Mouse (Mus musculus) olfactory bulb, adult 2 months (tissue): ENCODE data around the gene Cyp4a32. TPM values are rescaled to one million over a fixed set of nuclear protein-coding genes. Genes with fewer than 3 reads are reported as not detected.
"Not testable (repeated sequence)": the region's sequence is repeated elsewhere in the genome, so short reads cannot be mapped to it uniquely, and the experiment has no call there.

Experiments used
- H3K27ac ChIP-seq: fragments of 200-500 bp; 2 replicates; pipeline ENCODE4 v1.5.1; 2012; ENCODE audit warnings: low read depth, low read length; ENCODE audit not compliant: insufficient read depth
- H3K4me1 ChIP-seq: fragments of 200-500 bp; 2 replicates; pipeline ENCODE4 v1.6.1; 2012; ENCODE audit warnings: low read length; ENCODE audit not compliant: control insufficient read depth, insufficient read depth
- H3K4me3 ChIP-seq: fragments of 200-500 bp; 2 replicates; pipeline ENCODE4 v1.5.1; 2012; ENCODE audit warnings: mild to moderate bottlenecking, low read depth, low read length, moderate library complexity; ENCODE audit not compliant: insufficient read depth
- CTCF ChIP-seq: fragments of 200-500 bp; IDR thresholded peaks from 2 replicates; pipeline ENCODE4 v1.5.1; 2012; ENCODE audit warnings: low read depth, mild to moderate bottlenecking, low read length, moderate library complexity; ENCODE audit not compliant: insufficient read depth
- POLR2A ChIP-seq: fragments of 200-500 bp; IDR thresholded peaks from 2 replicates; pipeline ENCODE4 v1.6.1; 2012; ENCODE audit warnings: mild to moderate bottlenecking, low read depth, low read length, moderate library complexity; ENCODE audit not compliant: insufficient read depth
- WGBS: fragments of 180-500 bp; shearing (Covaris S2); methylation state at CpG from one replicate; pipeline ENCODE4 v1.1.7; 2018; 5-methylcytosine and 5-hydroxymethylcytosine counted together
- polyA plus RNA-seq: library from polyadenylated mRNA; stranded (reverse); fragments of >200 nt; gene quantifications from 2 replicates; pipeline ENCODE4 v1.2.4, GENCODE M21; 2012; ENCODE audit warnings: low replicate concordance; ENCODE audit not compliant: missing spikeins, insufficient read depth, insufficient read length

The Cyp4a32 gene
- polyA plus RNA-seq, 1 experiment = not detected

- no peak overlapping the region for H3K27ac ChIP-seq
- H3K4me1 ChIP-seq = no peaks in the 10 kb centered on the region
- TF ChIP-seq CTCF = no peak
- no peak for TF ChIP-seq POLR2A
- H3K4me3 ChIP-seq = no peak overlapping the region
Observed at GRCm38 (mm10) chr4:115583036-115583435, 17.7 kb upstream of the Cyp4a32 start.

DNA sequence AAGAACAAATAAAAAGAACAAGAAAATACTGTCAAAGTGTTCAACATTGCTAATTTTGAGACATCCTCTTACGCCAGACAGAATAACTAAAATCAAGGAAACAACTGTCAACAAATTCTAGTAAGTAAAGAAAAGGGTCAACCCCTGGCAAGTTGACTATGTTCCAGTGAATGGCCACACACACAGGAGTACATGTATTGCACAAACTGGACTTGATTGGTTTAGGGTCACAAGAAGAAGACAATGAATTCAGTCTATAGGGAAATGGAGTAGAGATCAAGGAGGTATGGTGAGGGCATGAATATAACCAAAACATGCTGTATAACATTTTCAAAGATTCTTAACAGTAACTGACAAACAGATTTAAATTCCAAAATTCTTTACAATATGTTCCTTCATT lies 4.4 kb upstream of the Cyp4a32 start:
- 96% methylated on average over 1 of the region's 1 CpGs for WGBS
- Histone ChIP-seq H3K4me3 (no peak overlapping the region), H3K4me1 (no peaks in the 10 kb centered on the region), H3K27ac (no peak overlapping the region)
- TF ChIP-seq POLR2A (no peak), CTCF (no peak)

GRCm38 (mm10) chr4:115596824-115597336 lies 3.9 kb upstream of the Cyp4a32 start:
- Histone ChIP-seq H3K27ac (no peak overlapping the region), H3K4me3 (no peak overlapping the region), H3K4me1 (no peaks in the 10 kb centered on the region)
- TF ChIP-seq POLR2A = no peak
- 82% methylated on average over 2 of the region's 2 CpGs for WGBS

- no peak for TF ChIP-seq CTCF
- no peak for TF ChIP-seq POLR2A
- Histone ChIP-seq H3K27ac (no peak overlapping the region), H3K4me3 (no peak overlapping the region), H3K4me1 (no peaks in the 10 kb centered on the region)
Observed at GRCm38 (mm10) chr4:115614005-115614404, 13.2 kb downstream of the Cyp4a32 start.

- H3K4me3 ChIP-seq, H3K4me1 ChIP-seq, H3K27ac ChIP-seq: not testable (repeated sequence)
- 95% methylated on average over 3 of the region's 3 CpGs for WGBS
Observed at GRCm38 (mm10) chr4:115625560-115625959, 24.8 kb downstream of the Cyp4a32 start.

GRCm38 (mm10) chr4:115642967-115643754 lies 42.4 kb downstream of the Cyp4a32 start:
- 62% methylated on average over 5 of the region's 5 CpGs for WGBS
- no peaks in the 10 kb centered on the region for H3K4me1 ChIP-seq
- no peak overlapping the region for H3K27ac ChIP-seq
- no peak for TF ChIP-seq CTCF
- no peak for TF ChIP-seq POLR2A
- no peak overlapping the region for H3K4me3 ChIP-seq

DNA sequence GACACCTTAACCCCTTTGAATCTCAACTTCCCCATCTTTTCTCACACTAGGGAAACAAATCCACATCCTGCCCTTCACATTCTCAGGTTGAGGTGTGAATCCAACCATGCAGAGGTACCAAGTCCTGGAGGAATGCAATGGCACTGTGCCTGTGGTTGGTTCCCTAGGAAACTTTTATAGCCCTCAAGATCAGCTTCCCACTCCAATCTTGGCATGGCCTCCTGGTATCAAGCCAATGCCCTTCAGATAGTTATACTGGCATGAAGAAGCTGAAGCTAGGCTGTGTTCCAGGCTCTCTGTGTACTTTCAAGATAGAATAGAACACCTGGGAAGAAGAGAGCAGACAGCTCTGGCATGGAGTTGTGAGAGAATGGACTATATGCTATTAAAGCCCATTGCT lies 44.6 kb downstream of the Cyp4a32 start:
- TF ChIP-seq CTCF = no peak
- no peak for TF ChIP-seq POLR2A
- Histone ChIP-seq H3K4me1 (no peaks in the 10 kb centered on the region), H3K4me3 (no peak overlapping the region), H3K27ac (no peak overlapping the region)

DNA sequence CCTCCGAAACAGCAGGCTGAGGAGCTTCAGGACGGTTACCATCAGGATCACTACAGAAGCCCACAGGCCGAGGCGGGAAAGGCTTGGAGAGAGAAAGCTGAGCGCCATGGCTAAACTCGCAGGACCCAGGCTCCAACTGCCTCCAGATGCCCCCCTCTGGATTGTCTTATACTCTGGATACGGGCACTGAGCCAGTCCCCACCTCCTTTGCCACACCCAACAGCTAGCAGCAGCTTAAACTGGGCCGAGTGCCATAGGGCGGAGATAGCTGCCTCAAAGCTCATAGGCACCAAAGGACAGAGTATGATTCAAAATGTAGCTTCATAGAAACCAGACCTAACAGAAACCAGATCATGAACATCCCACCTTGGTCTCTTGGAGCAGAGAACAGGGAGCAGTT lies 46.8 kb downstream of the Cyp4a32 start, which contains the start of gene Cyp4b1:
Gene Cyp4b1 (minus strand): TSS at position 144 of the 400 bp plus-strand sequence.
- TF ChIP-seq POLR2A = no peak
- no peak for TF ChIP-seq CTCF
- WGBS = 70% methylated on average over 9 of the region's 9 CpGs
- H3K4me1 ChIP-seq = no peaks in the 10 kb centered on the region

DNA sequence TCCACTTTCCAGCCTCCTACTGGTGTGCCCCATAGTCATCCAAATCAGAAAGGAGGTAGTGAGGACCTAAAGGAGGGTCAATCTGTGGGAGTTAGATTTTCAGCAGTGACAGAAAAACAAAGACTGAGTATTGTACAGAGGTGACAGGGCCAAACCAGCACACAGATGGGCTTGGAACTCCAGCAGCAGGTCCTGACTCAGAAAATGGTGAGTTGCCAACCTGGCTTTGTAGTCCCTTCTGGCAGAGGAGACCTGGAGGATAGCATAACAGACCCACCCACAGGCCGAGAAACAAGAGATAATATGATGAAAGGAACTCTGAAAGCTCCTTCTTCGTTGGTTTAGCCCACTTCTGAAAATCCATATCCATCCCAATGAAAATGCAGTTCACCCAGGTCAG lies 48.0 kb downstream of the Cyp4a32 start:
- Histone ChIP-seq H3K27ac (no peak overlapping the region), H3K4me1 (no peaks in the 10 kb centered on the region), H3K4me3 (no peak overlapping the region)
- WGBS = 70% methylated on average over 2 of the region's 2 CpGs
- TF ChIP-seq POLR2A (no peak), CTCF (no peak)

More for the DNA sequence above, 46.8 kb downstream of the Cyp4a32 start, which contains the start of gene Cyp4b1:
- no peak within 1 kb of the TSS for H3K27ac ChIP-seq
- H3K4me3 ChIP-seq = no peak within 1 kb of the TSS

GRCm38 (mm10) chr4:115649344-115649743 lies 48.6 kb downstream of the Cyp4a32 start:
- TF ChIP-seq POLR2A = no peak
- no peak for TF ChIP-seq CTCF
- no peak overlapping the region for H3K27ac ChIP-seq
- no peaks in the 10 kb centered on the region for H3K4me1 ChIP-seq
- H3K4me3 ChIP-seq = no peak overlapping the region

DNA sequence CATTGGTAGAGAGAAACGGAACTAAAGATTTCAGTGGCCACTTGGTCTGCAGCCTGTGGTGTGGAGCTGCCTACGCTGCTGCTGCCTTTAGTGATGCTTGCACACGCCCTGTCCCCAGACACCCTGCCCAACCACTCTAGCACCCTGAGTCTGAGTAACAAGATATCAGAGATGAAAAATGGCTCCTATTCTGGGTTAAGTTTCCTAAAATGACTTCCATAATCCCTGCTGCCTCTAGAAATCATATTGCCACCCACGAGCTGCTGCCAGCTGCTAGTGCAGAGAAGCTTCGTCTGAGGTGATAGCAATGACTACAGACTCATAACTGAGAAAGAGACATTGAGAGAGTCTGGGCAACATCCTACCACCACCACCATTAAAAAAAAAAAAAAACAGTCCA lies 50.1 kb downstream of the Cyp4a32 start:
- TF ChIP-seq CTCF (no peak), POLR2A (no peak)
- Histone ChIP-seq H3K27ac (no peak overlapping the region), H3K4me3 (no peak overlapping the region), H3K4me1 (no peaks in the 10 kb centered on the region)
- 88% methylated on average over 5 of the region's 5 CpGs for WGBS

DNA sequence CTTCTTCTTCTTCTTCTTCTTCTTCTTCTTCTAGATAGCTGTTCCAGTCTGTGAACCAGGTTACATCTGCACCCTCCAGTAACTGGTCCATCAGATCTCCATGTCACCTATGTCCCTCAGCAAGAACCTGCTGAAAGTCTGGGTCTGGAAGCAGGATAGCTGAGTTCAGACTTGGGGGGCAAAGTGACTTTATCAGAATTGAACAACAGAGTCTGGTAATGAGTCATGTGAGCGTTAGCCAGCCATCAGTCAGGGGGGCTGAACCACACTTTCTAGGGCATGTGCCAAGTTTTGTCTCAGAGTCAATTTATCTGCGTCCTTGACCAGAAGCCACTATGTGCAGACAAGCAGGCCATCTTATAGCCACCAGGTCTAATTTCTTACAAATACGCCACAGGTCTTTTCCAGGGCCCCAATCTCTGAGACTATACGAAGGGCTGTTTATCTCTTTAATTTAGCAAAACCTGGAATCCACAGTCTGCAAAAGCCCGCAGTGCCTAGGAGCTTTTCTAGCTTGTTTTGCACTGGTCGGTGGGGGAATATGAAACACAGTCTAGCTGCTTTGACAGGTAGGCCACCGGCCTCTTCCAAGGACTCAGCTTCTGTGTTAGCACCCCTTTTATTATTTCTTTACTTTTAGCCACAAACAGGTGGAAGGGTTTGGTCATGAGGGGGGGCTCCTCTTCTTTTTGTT lies 55.2 kb downstream of the Cyp4a32 start:
- H3K27ac ChIP-seq, H3K4me3 ChIP-seq, H3K4me1 ChIP-seq: not testable (repeated sequence)
- WGBS = 80% methylated on average over 7 of the region's 7 CpGs

- H3K4me3 ChIP-seq, H3K4me1 ChIP-seq, H3K27ac ChIP-seq: not testable (repeated sequence)
- WGBS = 93% methylated on average over 1 of the region's 1 CpGs
Observed at GRCm38 (mm10) chr4:115656535-115656922, 55.8 kb downstream of the Cyp4a32 start.
